Mouse (Mus musculus) macrophage (primary cell): ENCODE measurements at regions not wholly inside any gene's neighbourhood (a gene's known extent, or its start where the extent isn't known, plus 50 kb on each side); places are given as distances from the start of the nearest gene placed in this dataset.

Source experiments
- H3K27ac ChIP-seq: fragments of 350-480 bp; formaldehyde crosslinking; 2 replicates; pipeline ENCODE4 v1.9.0; 2021
- H3K36me3 ChIP-seq: fragments of 350-480 bp; formaldehyde crosslinking; 2 replicates; pipeline ENCODE4 v1.9.0; 2021; ENCODE audit errors: inconsistent target
- H3K4me3 ChIP-seq: fragments of 350-480 bp; formaldehyde crosslinking; 2 replicates; pipeline ENCODE4 v1.9.0; 2021; ENCODE audit errors: inconsistent target
- H3K79me2 ChIP-seq: fragments of 350-480 bp; formaldehyde crosslinking; 2 replicates; pipeline ENCODE4 v1.9.0; 2021; ENCODE audit errors: inconsistent target
- WGBS: methylation state at CpG from one replicate; pipeline ENCODE4 v1.1.7; 2026; ENCODE audit warnings: inconsistent platforms; ENCODE audit not compliant: missing documents; 5-methylcytosine and 5-hydroxymethylcytosine counted together

DNA sequence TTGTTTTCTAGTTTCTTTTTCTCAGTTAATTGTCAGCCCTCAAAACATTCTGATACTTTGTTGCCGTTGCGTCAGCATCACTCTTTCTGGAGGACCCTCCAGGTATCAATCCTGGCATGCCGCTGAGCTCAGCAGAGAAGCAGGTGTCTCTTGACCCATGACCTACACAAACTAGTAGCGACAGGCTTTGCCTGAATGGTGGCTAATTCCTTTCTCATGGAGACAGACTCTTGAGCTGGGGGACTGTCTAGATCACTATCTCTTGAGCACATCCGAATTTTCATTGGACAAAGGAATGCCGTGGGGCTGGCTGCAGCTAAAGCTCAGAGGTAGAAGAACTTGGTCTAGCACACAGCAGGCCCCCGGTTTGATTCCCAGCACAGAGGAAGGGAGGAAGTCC lies 172.7 kb upstream of the Mrps10 start:
- no peaks in the 10 kb centered on the region for H3K36me3 ChIP-seq
- H3K27ac ChIP-seq = no peak overlapping the region
- H3K79me2 ChIP-seq = peaks cover 97% of the 10 kb centered on the region
- 87% methylated on average over 7 of the region's 7 CpGs for WGBS
- H3K4me3 ChIP-seq = no peak overlapping the region

DNA sequence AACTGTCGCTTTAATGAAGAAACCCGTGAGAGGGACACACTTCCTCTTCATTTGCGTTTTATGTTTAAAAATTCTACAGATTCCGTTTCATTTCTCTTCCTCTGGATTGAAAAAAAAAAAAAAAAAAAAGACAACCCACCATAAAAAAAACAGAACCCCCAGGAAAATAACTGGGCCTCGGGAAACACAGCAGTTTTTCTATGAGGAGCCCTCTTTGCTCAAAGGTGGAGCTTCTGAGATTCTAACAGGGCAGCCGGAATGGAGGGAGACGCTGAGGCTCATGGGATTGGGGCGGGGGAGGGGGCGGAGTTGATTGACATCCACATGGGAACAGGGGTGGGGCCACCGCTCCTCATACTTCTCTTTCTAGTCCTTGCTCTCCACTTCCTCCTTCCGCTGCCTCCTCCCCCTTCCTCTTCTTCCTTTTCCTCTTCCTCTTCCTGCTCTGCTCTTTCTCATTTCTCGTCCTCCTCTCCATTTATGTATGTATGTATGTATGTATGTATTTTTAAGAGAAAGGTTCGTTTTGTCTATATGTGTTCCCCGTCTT lies 174.1 kb upstream of the Mrps10 start:
- Histone ChIP-seq H3K4me3 (no peak overlapping the region), H3K36me3 (no peaks in the 10 kb centered on the region), H3K79me2 (peaks cover 92% of the 10 kb centered on the region), H3K27ac (no peak overlapping the region)
- WGBS = 79% methylated on average over 9 of the region's 14 CpGs

DNA sequence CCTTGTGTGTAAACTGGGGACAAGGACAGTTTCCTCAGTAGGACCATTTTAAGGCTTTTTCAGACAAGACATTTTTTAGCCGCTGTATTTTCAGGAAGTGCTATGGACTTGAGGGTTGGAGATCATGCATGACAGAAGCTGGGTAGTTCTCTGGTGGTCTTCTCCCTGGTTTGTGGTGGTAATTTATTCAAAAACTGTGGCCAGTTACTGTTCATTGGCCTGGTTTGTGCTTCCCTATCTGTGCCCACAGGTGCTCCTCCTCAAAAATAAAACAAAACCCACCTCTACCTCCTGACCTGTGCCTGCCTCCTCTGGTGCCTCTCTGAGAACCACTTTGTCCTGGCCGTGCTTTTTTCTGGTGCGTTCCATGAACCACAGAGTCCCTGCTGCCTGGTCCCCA lies 177.3 kb upstream of the Mrps10 start:
- Histone ChIP-seq H3K4me3 (no peak overlapping the region), H3K27ac (no peak overlapping the region), H3K36me3 (no peaks in the 10 kb centered on the region), H3K79me2 (peaks cover 92% of the 10 kb centered on the region)
- 50% methylated on average over 3 of the region's 3 CpGs for WGBS

DNA sequence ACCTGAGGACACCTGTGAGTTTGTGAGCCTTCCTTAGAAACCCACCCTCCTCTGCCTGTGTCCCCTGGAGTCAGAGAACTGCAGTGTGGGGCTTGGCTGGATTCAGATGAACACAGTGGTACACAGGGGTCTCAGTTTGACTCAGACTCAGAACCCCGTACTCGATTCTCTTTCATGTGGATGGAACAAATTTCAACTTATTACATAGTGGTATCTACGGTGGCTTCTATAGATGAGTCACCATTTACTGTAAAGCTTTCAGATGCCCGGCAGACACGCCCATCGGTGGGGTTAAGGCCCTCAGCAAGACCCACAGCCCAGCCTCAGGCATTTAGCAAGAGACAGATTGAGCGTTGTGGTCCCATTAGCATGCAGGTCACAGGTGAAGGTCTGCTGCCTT lies 178.9 kb upstream of the Mrps10 start:
- H3K4me3 ChIP-seq = no peak overlapping the region
- no peak overlapping the region for H3K27ac ChIP-seq
- H3K79me2 ChIP-seq = peaks cover 92% of the 10 kb centered on the region
- H3K36me3 ChIP-seq = no peaks in the 10 kb centered on the region
- WGBS = 88% methylated on average over 7 of the region's 7 CpGs

- Histone ChIP-seq H3K36me3 (no peaks in the 10 kb centered on the region), H3K27ac (peak overlapping the region; percentile 81), H3K79me2 (peaks cover 90% of the 10 kb centered on the region), H3K4me3 (no peak overlapping the region)
- WGBS = 22% methylated on average over 6 of the region's 6 CpGs
Measured at GRCm38 (mm10) chr17:47184148-47184547, 173.8 kb upstream of the Ubr2 start.

GRCm38 (mm10) chr17:47182118-47182517 lies 171.8 kb upstream of the Ubr2 start:
- H3K4me3 ChIP-seq = no peak overlapping the region
- 60% methylated on average over 6 of the region's 6 CpGs for WGBS
- H3K27ac ChIP-seq = no peak overlapping the region; the same call in 1 of the 2 replicates
- peaks cover 90% of the 10 kb centered on the region for H3K79me2 ChIP-seq
- no peaks in the 10 kb centered on the region for H3K36me3 ChIP-seq

DNA sequence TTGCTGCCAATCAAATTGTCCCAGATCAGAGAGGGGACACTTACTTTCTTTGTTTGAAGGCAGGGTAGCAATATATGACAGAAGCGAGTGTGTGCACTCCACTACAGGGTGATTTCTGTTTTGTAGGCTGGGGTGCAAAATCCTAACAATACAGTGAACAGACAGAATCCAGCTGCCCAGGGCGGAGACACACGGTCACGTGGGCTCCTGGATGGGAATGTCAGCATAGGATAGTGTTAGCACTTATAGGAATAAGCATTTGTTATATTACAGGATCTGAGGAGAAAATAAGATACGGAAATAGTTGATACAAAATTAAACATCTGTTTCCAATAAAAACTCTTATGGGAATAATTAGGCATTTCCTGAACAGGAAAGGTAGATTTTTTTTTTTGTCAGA lies 169.1 kb upstream of the Ubr2 start:
- no peak overlapping the region for H3K27ac ChIP-seq
- no peaks in the 10 kb centered on the region for H3K36me3 ChIP-seq
- H3K79me2 ChIP-seq = peaks cover 89% of the 10 kb centered on the region
- H3K4me3 ChIP-seq = no peak overlapping the region
- WGBS = 97% methylated on average over 5 of the region's 5 CpGs

GRCm38 (mm10) chr17:47178705-47179104 lies 168.3 kb upstream of the Ubr2 start:
- no peak overlapping the region for H3K27ac ChIP-seq
- no peak overlapping the region for H3K4me3 ChIP-seq
- 82% methylated on average over 5 of the region's 5 CpGs for WGBS
- no peaks in the 10 kb centered on the region for H3K36me3 ChIP-seq
- peaks cover 96% of the 10 kb centered on the region for H3K79me2 ChIP-seq

GRCm38 (mm10) chr17:47177671-47178246 lies 167.4 kb upstream of the Ubr2 start:
- no peak overlapping the region for H3K27ac ChIP-seq

GRCm38 (mm10) chr17:47176328-47176727 lies 166.0 kb upstream of the Ubr2 start:
- H3K79me2 ChIP-seq = peaks cover 97% of the 10 kb centered on the region

More at GRCm38 (mm10) chr17:47177671-47178246, 167.4 kb upstream of the Ubr2 start:
- Histone ChIP-seq H3K4me3 (no peak overlapping the region), H3K79me2 (peaks cover 97% of the 10 kb centered on the region), H3K36me3 (no peaks in the 10 kb centered on the region)
- WGBS = 43% methylated on average over 8 of the region's 8 CpGs

DNA sequence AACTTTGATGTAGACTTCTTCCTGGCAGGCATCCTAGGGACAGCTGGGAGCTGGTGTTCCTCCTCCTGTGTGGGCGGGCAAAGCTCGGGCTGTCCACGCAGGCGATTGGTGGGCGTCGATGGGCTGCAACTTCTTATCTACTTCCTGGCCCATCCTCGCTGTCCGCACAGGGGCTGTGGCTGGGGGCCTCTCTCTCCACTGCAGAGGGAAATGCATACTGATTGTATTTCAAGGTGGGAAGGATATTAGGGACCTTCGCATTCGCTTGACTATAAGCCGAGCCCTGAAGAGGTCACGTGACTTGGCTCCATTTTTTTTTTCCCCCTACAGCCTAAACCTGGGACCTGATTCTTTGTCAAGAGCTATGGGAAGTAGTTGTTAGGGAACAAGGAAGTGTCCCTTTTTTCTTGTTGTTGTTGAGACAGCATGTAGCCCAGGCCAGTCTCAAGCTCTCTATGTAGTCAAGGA lies 164.4 kb upstream of the Ubr2 start:
- peak overlapping the region; percentile 31 for H3K4me3 ChIP-seq
- WGBS = 8% methylated on average over 12 of the region's 12 CpGs
- H3K27ac ChIP-seq = peak overlapping the region; percentile 57

More at GRCm38 (mm10) chr17:47176328-47176727, 166.0 kb upstream of the Ubr2 start:
- Histone ChIP-seq H3K4me3 (no peak overlapping the region), H3K27ac (no peak overlapping the region), H3K36me3 (no peaks in the 10 kb centered on the region)
- 89% methylated on average over 5 of the region's 5 CpGs for WGBS

GRCm38 (mm10) chr17:47171801-47172200 lies 161.4 kb upstream of the Ubr2 start:
- peaks cover 7% of the 10 kb centered on the region; the same call in 1 of the 2 replicates for H3K36me3 ChIP-seq
- H3K4me3 ChIP-seq = no peak overlapping the region
- H3K27ac ChIP-seq = no peak overlapping the region
- H3K79me2 ChIP-seq = peaks cover 97% of the 10 kb centered on the region
- whole genome bisulfite sequencing = 94% methylated on average over 5 of the region's 5 CpGs

More for the DNA sequence above, 164.4 kb upstream of the Ubr2 start:
- Histone ChIP-seq H3K79me2 (peaks cover 97% of the 10 kb centered on the region), H3K36me3 (no peaks in the 10 kb centered on the region)

GRCm38 (mm10) chr17:47170978-47171593 lies 160.7 kb upstream of the Ubr2 start:
- H3K36me3 ChIP-seq = peaks cover 7% of the 10 kb centered on the region; the same call in 1 of the 2 replicates
- no peak overlapping the region for H3K4me3 ChIP-seq
- 86% methylated on average over 13 of the region's 13 CpGs for WGBS
- peaks cover 97% of the 10 kb centered on the region for H3K79me2 ChIP-seq
- no peak overlapping the region for H3K27ac ChIP-seq

- Histone ChIP-seq H3K36me3 (peaks cover 7% of the 10 kb centered on the region; the same call in 1 of the 2 replicates), H3K4me3 (no peak overlapping the region), H3K79me2 (peaks cover 100% of the 10 kb centered on the region), H3K27ac (no peak overlapping the region)
- 83% methylated on average over 8 of the region's 8 CpGs for WGBS
Measured at GRCm38 (mm10) chr17:47168105-47168504, 157.7 kb upstream of the Ubr2 start.

DNA sequence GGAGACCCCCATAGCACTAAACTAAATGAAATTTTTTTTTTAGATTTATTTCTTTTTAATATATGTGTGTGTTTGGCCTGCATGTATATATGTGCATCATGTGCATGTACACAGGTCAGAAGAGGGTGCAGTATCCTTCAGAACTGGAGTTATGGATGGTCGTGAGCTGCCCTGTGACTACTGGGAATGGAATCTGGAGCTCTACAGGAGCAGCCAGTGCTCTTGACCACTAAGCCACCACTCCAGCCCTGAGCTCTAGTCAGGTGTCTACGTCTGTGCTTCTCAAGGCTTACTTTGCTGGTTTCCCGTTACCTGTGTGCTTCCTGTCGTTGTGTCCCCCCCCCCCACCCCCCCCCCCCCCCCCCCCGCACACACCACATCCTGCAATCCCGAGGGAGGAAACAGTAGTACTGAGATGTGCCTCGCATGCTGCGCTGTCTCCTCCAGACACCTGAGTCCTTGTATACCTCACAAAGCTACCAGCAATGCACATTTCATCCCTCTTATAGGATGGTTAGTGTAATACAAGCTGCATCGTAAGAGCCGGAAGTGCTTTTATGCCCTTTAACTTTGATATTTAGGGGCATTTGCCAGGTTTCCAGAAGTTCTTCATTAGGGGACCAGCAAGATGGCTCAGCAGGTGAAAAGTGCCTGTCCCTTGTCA lies 153.5 kb upstream of the Ubr2 start:
- 90% methylated on average over 5 of the region's 10 CpGs for WGBS
- H3K27ac ChIP-seq = no peak overlapping the region
- H3K4me3 ChIP-seq = no peak overlapping the region
- H3K79me2 ChIP-seq = peaks cover 100% of the 10 kb centered on the region
- peaks cover 3% of the 10 kb centered on the region; the same call in 1 of the 2 replicates for H3K36me3 ChIP-seq
